Mouse (Mus musculus) limb, embryonic 10.5 days (tissue): ENCODE data around the gene Setd2. TPM values are rescaled to one million over a fixed set of nuclear protein-coding genes. Genes with fewer than 3 reads are reported as not detected.

Source experiments
- DNase-seq: peaks from one replicate; pipeline ENCODE4 v3.0.0-alpha.2; 2017; ENCODE audit warnings: low spot score
- H3K27ac ChIP-seq: fragments of 300-500 bp; sonication (generic); 2 replicates; pipeline ENCODE4 v1.5.1; 2016; ENCODE audit warnings: mild to moderate bottlenecking
- H3K27me3 ChIP-seq: fragments of 300-500 bp; sonication (generic); 2 replicates; pipeline ENCODE4 v1.6.1; 2016; ENCODE audit warnings: low read depth, mild to moderate bottlenecking; ENCODE audit not compliant: poor library complexity, severe bottlenecking
- H3K36me3 ChIP-seq: fragments of 300-500 bp; sonication (generic); 2 replicates; pipeline ENCODE4 v1.6.1; 2016; ENCODE audit warnings: mild to moderate bottlenecking, moderate library complexity
- H3K4me1 ChIP-seq: fragments of 300-500 bp; sonication (generic); 2 replicates; pipeline ENCODE4 v1.6.1; 2016
- H3K4me3 ChIP-seq: fragments of 300-500 bp; sonication (generic); 2 replicates; pipeline ENCODE4 v1.5.1; 2016; ENCODE audit warnings: mild to moderate bottlenecking, moderate library complexity
- H3K9me3 ChIP-seq: fragments of 300-500 bp; sonication (generic); replicated peaks from 2 replicates; pipeline ENCODE4 v1.6.1; 2016; ENCODE audit warnings: mild to moderate bottlenecking
- WGBS: fragments of 180-500 bp; shearing (Covaris S2); methylation state at CpG from one replicate; pipeline ENCODE4 v1.1.7; 2016; 5-methylcytosine and 5-hydroxymethylcytosine counted together
- polyA plus RNA-seq: library from polyadenylated mRNA; unstranded; fragments of >200 nt; fragmentation: Nextera tagmentation; extraction: Ambion mirVana; gene quantifications from 2 replicates; pipeline ENCODE4 v1.2.1, GENCODE M21; 2016

Setd2 gene
- polyA plus RNA-seq, 1 experiment from 2014 or later, result 42.5 TPM

DNA sequence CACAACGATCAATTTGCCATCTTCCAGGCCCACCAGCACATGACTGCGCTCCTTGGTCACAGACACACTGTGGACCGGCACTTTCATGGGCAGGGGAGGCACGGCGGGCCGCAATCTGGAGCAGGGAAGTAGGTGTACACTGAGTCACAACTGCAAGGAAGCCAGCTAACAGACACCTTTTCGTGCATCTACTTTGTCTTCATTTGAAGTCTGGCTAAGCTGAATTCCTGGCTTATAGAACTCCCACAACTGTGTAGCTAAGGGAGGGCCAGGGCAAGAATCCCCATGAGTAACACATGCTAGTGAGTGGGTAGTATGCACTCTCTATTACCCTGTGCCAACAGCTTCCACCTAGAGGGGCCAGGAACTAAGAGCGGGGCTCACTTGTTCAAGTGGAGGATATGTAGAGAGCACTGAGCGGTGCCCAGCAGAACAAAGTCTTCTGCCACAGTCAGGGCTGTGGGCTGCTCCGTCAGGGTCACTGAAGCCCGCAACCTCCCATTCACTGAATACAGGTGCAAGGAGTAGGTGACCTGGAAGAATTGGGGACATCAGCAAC lies 93.0 kb downstream of the Setd2 start:
- no peak for DNase-seq
- Histone ChIP-seq H3K4me1 (peaks cover 41% of the 10 kb centered on the region), H3K9me3 (no peaks in the 10 kb centered on the region), H3K27ac (peak overlapping the region; percentile 92), H3K4me3 (peak overlapping the region; percentile 72), H3K36me3 (peaks cover 27% of the 10 kb centered on the region), H3K27me3 (peaks cover 35% of the 10 kb centered on the region)
- 69% methylated on average over 11 of the region's 11 CpGs for WGBS

DNA sequence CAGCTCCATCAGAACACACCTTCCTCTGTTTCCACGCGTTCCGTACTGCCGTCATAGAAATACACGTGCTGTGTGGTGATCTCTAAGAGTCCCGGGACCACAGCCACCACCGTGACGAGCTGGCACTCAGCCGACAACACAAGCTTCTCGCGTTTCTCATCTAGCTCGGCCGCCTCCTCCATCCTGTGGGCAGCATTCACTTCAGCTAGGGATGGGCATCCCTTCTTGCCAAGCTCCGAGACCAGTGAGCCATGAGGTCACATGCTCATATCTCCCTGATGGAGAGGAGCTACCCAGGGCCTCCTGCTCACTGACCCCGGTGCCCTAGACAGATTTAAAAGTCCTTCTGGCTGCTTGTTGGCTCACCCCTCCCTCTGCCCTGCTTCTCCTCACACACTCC lies 97.8 kb downstream of the Setd2 start:
- H3K36me3 ChIP-seq, result no peaks in the 10 kb centered on the region
- peaks cover 32% of the 10 kb centered on the region for H3K4me1 ChIP-seq
- H3K9me3 ChIP-seq, result no peaks in the 10 kb centered on the region
- H3K27me3 ChIP-seq, result peaks cover 82% of the 10 kb centered on the region
- H3K27ac ChIP-seq, result no peak overlapping the region
- no peak overlapping the region for H3K4me3 ChIP-seq
- no peak for DNase-seq
- 93% methylated on average over 15 of the region's 15 CpGs for WGBS

DNA sequence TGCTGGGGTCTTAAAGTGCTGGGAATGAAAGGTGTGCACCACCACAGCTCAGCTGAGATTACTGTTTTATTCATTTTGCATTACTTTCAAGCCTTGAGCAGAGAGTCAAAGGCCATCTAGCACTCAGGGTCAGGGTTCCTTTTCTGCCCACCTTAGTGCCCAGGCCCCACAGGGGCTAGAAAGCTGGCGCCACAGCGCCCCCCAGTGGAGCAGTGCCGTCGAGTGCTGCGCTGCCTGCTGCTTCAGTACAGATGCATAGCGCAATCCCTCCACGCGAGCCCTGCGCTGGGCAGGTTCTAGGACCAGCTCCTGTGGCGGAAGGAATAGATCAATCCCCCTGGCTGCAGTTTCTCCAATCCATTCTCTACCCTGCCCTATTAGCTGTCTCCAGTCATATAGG lies 98.8 kb downstream of the Setd2 start:
- WGBS, result 8% methylated on average over 10 of the region's 10 CpGs
- Histone ChIP-seq H3K4me3 (peak overlapping the region; percentile 46), H3K27me3 (peaks cover 86% of the 10 kb centered on the region), H3K36me3 (no peaks in the 10 kb centered on the region), H3K27ac (no peak overlapping the region), H3K9me3 (no peaks in the 10 kb centered on the region), H3K4me1 (peaks cover 28% of the 10 kb centered on the region)
- peak; percentile 86 for DNase-seq

DNA sequence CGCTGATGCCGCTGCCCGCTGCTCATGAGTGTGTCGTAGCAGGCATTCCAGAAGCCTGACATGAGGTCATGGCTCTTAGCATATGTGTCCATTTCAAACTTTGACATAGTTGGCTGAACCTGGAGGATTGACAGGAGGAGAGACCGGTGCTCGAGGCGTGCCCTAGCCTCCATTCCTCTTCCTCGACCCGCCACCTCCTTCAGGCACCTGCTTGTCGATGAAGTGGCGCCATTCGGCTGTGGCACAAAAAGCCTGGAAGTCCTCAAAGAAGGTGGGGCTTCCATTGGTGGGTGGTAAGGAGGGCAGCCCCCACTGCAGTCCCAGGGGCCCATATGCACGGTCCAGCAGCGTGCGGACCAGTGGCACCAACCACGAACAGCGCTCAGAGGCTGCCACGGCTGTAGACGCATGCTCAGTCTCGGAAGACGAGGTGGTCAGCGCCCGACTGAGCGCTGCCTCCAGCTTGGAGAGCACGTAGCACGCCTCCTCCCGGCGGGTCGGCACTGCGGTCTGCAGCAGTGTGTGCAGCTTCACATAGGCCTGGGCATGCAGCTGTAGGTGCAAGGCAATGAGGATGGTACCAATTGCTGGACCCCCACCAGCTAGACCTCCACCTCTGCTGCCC lies 99.4 kb downstream of the Setd2 start:
- no peak overlapping the region for H3K27ac ChIP-seq
- peaks cover 86% of the 10 kb centered on the region for H3K27me3 ChIP-seq
- peak; percentile 56 for DNase-seq
- peaks cover 28% of the 10 kb centered on the region for H3K4me1 ChIP-seq
- H3K4me3 ChIP-seq, result peak overlapping the region; percentile 46
- H3K36me3 ChIP-seq, result no peaks in the 10 kb centered on the region
- H3K9me3 ChIP-seq, result no peaks in the 10 kb centered on the region
- 9% methylated on average over 30 of the region's 30 CpGs for WGBS

GRCm38 (mm10) chr9:110632671-110633070 lies 100.3 kb downstream of the Setd2 start:
- Histone ChIP-seq H3K4me3 (no peak overlapping the region), H3K27me3 (peaks cover 84% of the 10 kb centered on the region), H3K4me1 (peaks cover 28% of the 10 kb centered on the region), H3K9me3 (no peaks in the 10 kb centered on the region), H3K27ac (no peak overlapping the region), H3K36me3 (no peaks in the 10 kb centered on the region)
- 80% methylated on average over 15 of the region's 15 CpGs for WGBS
- DNase-seq, result no peak

DNA sequence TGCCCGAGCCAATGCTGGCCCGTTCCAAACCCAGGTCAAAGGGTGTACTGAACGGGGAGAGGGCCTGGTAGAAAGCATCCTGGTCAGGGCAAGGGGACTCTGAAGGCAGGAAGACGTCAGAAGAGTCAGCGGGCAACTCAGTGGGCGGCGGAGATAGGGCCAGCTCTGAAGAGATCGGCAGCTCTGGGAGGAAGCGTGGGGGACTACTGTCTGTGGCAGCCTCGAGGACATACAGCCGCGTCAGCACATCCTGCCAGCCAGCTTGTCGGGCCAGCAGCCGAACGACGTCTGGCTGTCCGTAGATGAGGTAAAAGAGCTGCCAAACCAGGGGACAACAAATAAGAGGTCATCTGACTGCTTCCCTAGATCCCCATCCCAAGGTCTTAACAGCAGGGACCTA lies 101.5 kb downstream of the Setd2 start:
- H3K27ac ChIP-seq, result no peak overlapping the region
- peaks cover 80% of the 10 kb centered on the region for H3K27me3 ChIP-seq
- WGBS, result 84% methylated on average over 17 of the region's 17 CpGs

GRCm38 (mm10) chr9:110635225-110635624 lies 102.8 kb downstream of the Setd2 start:
- Histone ChIP-seq H3K27ac (no peak overlapping the region), H3K4me3 (no peak overlapping the region), H3K9me3 (no peaks in the 10 kb centered on the region), H3K4me1 (peaks cover 28% of the 10 kb centered on the region), H3K36me3 (no peaks in the 10 kb centered on the region), H3K27me3 (peaks cover 68% of the 10 kb centered on the region)
- WGBS, result 7% methylated on average over 19 of the region's 19 CpGs
- DNase-seq, result peak; percentile 98

More for the DNA sequence above, 101.5 kb downstream of the Setd2 start:
- Histone ChIP-seq H3K4me1 (peaks cover 28% of the 10 kb centered on the region), H3K9me3 (no peaks in the 10 kb centered on the region), H3K4me3 (no peak overlapping the region), H3K36me3 (no peaks in the 10 kb centered on the region)
- DNase-seq, result no peak

DNA sequence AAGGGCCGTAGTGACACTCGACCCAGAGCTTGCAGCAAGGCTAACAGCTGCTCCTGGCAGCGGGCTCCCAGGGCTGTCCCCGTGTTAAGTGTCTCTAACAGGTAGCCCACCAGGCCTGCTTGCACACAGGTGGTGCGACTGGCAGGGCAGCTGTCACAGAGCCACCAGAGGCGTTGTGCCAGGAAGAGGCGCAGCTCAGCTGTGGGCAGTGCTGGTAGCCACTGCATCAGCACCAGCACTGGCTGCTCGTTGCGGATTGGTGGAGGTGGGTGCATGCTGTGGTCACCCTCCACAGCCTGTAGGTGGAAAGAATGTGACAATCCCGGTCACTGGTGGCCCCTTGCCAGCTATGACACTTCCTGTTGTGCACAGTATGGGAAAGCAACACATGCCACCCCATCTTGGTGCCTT lies 106.2 kb downstream of the Setd2 start:
- no peak for DNase-seq
- peaks cover 18% of the 10 kb centered on the region for H3K4me1 ChIP-seq
- no peaks in the 10 kb centered on the region for H3K9me3 ChIP-seq
- H3K27ac ChIP-seq, result no peak overlapping the region
- H3K4me3 ChIP-seq, result no peak overlapping the region
- 80% methylated on average over 10 of the region's 10 CpGs for WGBS
- no peaks in the 10 kb centered on the region for H3K36me3 ChIP-seq
- peaks cover 37% of the 10 kb centered on the region for H3K27me3 ChIP-seq

- no peak overlapping the region for H3K4me3 ChIP-seq
- peaks cover 22% of the 10 kb centered on the region for H3K4me1 ChIP-seq
- no peaks in the 10 kb centered on the region for H3K36me3 ChIP-seq
- DNase-seq, result no peak
- 85% methylated on average over 5 of the region's 5 CpGs for WGBS
- no peak overlapping the region for H3K27ac ChIP-seq
- no peaks in the 10 kb centered on the region for H3K9me3 ChIP-seq
- peaks cover 14% of the 10 kb centered on the region; the same call in 1 of the 2 replicates for H3K27me3 ChIP-seq
Measured at GRCm38 (mm10) chr9:110641006-110641405, 108.6 kb downstream of the Setd2 start.

GRCm38 (mm10) chr9:110642812-110643524 lies 110.6 kb downstream of the Setd2 start:
- Histone ChIP-seq H3K4me1 (peaks cover 22% of the 10 kb centered on the region), H3K36me3 (no peaks in the 10 kb centered on the region), H3K27me3 (peaks cover 4% of the 10 kb centered on the region; the same call in 1 of the 2 replicates), H3K4me3 (no peak overlapping the region), H3K27ac (no peak overlapping the region), H3K9me3 (no peaks in the 10 kb centered on the region)
- DNase-seq, result no peak
- 46% methylated on average over 5 of the region's 5 CpGs for WGBS

GRCm38 (mm10) chr9:110643787-110644186 lies 111.4 kb downstream of the Setd2 start:
- H3K36me3 ChIP-seq, result no peaks in the 10 kb centered on the region
- H3K27me3 ChIP-seq, result peaks cover 4% of the 10 kb centered on the region; the same call in 1 of the 2 replicates
- DNase-seq, result no peak
- no peak overlapping the region for H3K27ac ChIP-seq
- H3K4me3 ChIP-seq, result no peak overlapping the region
- H3K9me3 ChIP-seq, result no peaks in the 10 kb centered on the region
- peaks cover 22% of the 10 kb centered on the region for H3K4me1 ChIP-seq
- WGBS, result 70% methylated on average over 9 of the region's 9 CpGs

GRCm38 (mm10) chr9:110644295-110644694 lies 111.9 kb downstream of the Setd2 start:
- Histone ChIP-seq H3K9me3 (no peaks in the 10 kb centered on the region), H3K4me3 (no peak overlapping the region), H3K27me3 (peaks cover 7% of the 10 kb centered on the region; the same call in 1 of the 2 replicates), H3K4me1 (peaks cover 22% of the 10 kb centered on the region), H3K36me3 (no peaks in the 10 kb centered on the region), H3K27ac (no peak overlapping the region)
- WGBS, result 84% methylated on average over 10 of the region's 10 CpGs
- no peak for DNase-seq

GRCm38 (mm10) chr9:110645219-110645618 lies 112.8 kb downstream of the Setd2 start:
- WGBS, result 84% methylated on average over 9 of the region's 9 CpGs
- Histone ChIP-seq H3K27ac (no peak overlapping the region), H3K36me3 (no peaks in the 10 kb centered on the region), H3K4me3 (no peak overlapping the region), H3K4me1 (peaks cover 22% of the 10 kb centered on the region), H3K9me3 (no peaks in the 10 kb centered on the region), H3K27me3 (peaks cover 14% of the 10 kb centered on the region; the same call in 1 of the 2 replicates)
- no peak for DNase-seq
